Mouse (Mus musculus) spleen, adult 2 months (tissue): ENCODE results near the gene Ext2. TPM values are rescaled to one million over a fixed set of nuclear protein-coding genes. Genes with fewer than 3 reads are reported as not detected.

ENCODE experiments used
- DNase-seq, 2 experiments: peaks; one replicate each; pipeline versions ENCODE4 v3.0.0 to v3.0.0-alpha.2; 2012 to 2021; ENCODE audit warnings: low spot score in 2 of 2, low read depth in 1 of 2
- H3K27ac ChIP-seq: fragments of 200-500 bp; 2 replicates; pipeline ENCODE4 v1.5.1; 2012; ENCODE audit warnings: low read length, inconsistent platforms; ENCODE audit not compliant: insufficient read depth
- H3K27me3 ChIP-seq: fragments of 200-500 bp; 2 replicates; pipeline ENCODE4 v1.6.1; 2012; ENCODE audit warnings: mild to moderate bottlenecking, moderate library complexity, low read length, inconsistent platforms; ENCODE audit not compliant: control insufficient read depth, insufficient read depth
- H3K36me3 ChIP-seq: fragments of 200-500 bp; 2 replicates; pipeline ENCODE4 v1.6.1; 2012; ENCODE audit warnings: mild to moderate bottlenecking, low read length, inconsistent platforms; ENCODE audit not compliant: control insufficient read depth, insufficient read depth
- H3K4me1 ChIP-seq: fragments of 200-500 bp; 2 replicates; pipeline ENCODE4 v1.6.1; 2011; ENCODE audit warnings: inconsistent platforms; ENCODE audit not compliant: control insufficient read depth, insufficient read depth, insufficient read length
- H3K4me3 ChIP-seq: fragments of 200-500 bp; 2 replicates; pipeline ENCODE4 v1.5.1; 2011; ENCODE audit warnings: mild to moderate bottlenecking, inconsistent platforms; ENCODE audit not compliant: insufficient read depth, insufficient read length; ENCODE audit errors: extremely low read depth
- CTCF ChIP-seq: fragments of 200-500 bp; IDR thresholded peaks from 2 replicates; pipeline ENCODE4 v1.5.1; 2011; ENCODE audit warnings: mild to moderate bottlenecking, inconsistent platforms; ENCODE audit not compliant: insufficient read depth, insufficient read length, insufficient replicate concordance; ENCODE audit errors: extremely low read depth
- POLR2A ChIP-seq: fragments of 200-500 bp; IDR thresholded peaks from 2 replicates; pipeline ENCODE4 v1.6.1; 2011; ENCODE audit warnings: low read depth, low read length, inconsistent platforms
- WGBS: fragments of 180-500 bp; shearing (Covaris S2); methylation state at CpG from one replicate; pipeline ENCODE4 v1.1.7; 2018; 5-methylcytosine and 5-hydroxymethylcytosine counted together
- polyA plus RNA-seq: library from polyadenylated mRNA; depleted of rRNA; stranded (reverse); fragments of >200 nt; gene quantifications from 2 replicates; pipeline ENCODE4 v1.2.3, GENCODE M21; 2012

The Ext2 gene
- polyA plus RNA-seq, 1 experiment, result 23.9 TPM

DNA sequence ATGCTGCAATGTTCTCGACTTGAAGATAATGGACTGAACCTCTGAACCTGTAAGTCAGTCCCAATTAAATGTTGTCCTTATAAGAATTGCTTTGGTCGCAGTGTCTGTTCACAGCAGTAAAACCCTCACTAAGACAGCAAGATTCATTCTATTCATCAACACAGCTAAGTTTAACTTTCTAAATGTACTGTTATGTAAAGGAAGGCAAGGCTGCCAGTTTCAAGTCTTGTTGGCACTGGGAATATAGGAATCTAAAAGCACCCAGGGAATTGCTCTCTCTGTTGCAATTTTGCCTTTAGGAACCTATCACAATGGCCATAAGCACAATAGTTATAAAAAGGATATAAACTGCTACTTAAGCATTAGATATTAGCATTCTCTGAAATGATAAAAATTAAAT lies 116.0 kb downstream of the Ext2 start:
- Histone ChIP-seq H3K4me3 (no peak overlapping the region), H3K4me1 (no peaks in the 10 kb centered on the region), H3K27ac (no peak overlapping the region), H3K27me3 (no peaks in the 10 kb centered on the region), H3K36me3 (peaks cover 5% of the 10 kb centered on the region)
- TF ChIP-seq CTCF (no peak), POLR2A (no peak)
- 97% methylated on average over 2 of the region's 2 CpGs for WGBS
- no peak for DNase-seq

DNA sequence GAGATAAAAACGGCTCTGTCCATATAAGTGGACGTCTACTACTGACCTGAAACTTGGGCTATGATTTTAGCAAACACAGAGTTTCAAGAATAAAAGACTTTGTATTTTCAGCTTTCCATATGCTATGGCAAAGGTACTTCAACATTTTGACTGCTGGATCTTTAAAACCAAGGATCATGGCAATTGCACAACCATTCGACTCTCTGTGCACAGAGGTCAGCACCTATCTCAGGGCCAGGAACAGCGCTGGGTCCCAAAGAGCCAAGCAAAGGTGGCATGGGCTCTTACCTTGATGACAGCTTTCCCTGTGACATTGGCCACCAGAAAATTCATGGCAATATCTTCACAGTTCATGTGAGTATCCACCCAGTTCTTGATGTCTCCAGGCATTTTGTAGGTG lies 118.2 kb downstream of the Ext2 start:
- TF ChIP-seq POLR2A (no peak), CTCF (no peak)
- Histone ChIP-seq H3K4me3 (no peak overlapping the region), H3K27ac (no peak overlapping the region), H3K36me3 (peaks cover 7% of the 10 kb centered on the region), H3K4me1 (no peaks in the 10 kb centered on the region), H3K27me3 (no peaks in the 10 kb centered on the region)
- WGBS, result 92% methylated on average over 4 of the region's 4 CpGs
- no peak for DNase-seq

DNA sequence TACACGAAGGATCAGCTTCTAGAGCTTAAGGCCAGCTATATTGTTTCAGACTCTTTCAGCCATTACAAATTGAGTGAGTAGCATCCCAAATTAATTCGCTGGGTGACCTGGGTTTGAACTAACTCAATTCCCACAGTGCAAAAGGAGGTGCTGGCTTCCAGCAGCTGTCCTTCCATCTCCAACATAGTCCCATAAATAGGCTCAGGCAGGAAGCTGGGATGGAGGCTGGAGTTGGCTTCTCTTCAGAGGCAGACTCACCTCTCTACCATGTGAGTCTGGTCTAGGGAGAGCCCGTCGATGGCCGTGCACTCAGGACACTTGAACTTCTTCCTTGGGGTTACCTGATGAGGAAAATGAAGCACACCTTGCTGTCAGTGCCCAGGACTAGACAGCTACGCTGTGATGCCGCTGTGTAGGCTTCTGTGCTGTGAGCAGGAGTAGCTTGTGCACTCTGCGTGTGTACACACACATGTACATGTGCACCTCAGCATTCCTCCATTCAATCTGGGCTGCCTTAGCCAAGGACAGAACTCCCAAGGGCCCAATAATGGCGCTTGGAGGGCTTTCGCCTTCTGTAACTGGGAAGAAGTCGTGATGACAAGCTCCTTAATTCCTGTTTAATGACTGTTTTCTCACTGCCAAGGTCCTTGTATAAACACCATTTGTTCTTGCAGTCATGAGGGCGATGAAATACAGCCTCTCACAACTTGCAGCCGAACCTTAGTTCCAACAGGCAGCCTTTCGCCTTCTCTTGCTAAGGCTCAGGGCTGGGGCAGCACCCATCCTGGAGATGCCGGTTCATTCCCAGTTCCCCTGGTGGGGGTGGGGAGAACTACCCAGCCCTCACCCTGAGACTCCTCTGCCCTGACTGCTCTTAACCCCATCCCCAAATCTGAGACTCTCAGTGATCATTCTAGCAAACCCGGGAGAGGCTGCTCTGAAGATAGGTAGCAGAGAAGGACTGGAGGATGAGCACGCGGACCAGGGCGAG lies 119.1 kb downstream of the Ext2 start:
- WGBS, result 93% methylated on average over 19 of the region's 19 CpGs
- Histone ChIP-seq H3K27ac (no peak overlapping the region), H3K4me3 (no peak overlapping the region), H3K4me1 (no peaks in the 10 kb centered on the region), H3K36me3 (peaks cover 7% of the 10 kb centered on the region), H3K27me3 (no peaks in the 10 kb centered on the region)
- no peak for DNase-seq
- TF ChIP-seq POLR2A (no peak), CTCF (no peak)

DNA sequence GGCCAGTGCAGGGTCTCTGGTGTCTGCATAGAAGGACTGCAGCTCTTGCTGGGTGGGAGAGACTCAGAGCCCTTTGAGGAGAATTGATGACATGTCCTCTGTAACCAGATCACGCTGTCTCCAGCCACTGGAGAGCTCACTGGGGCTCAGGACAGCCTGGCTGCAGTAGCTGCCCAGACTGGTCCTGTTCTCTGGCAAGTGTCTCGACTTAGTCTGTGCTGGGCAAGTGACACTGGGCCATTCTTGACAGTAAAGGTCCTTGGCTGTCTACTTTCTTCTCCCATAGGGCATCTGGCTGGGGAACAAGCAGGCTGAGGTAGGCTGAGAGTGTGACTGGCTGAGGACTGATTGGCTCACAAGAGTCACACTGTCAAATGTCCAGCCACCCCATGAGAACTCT lies 123.0 kb downstream of the Ext2 start:
- DNase-seq, result no peak
- Histone ChIP-seq H3K4me1 (no peaks in the 10 kb centered on the region; the same call in 1 of the 2 replicates), H3K27me3 (no peaks in the 10 kb centered on the region), H3K4me3 (no peak overlapping the region), H3K27ac (no peak overlapping the region), H3K36me3 (peaks cover 6% of the 10 kb centered on the region)
- WGBS, result 90% methylated on average over 2 of the region's 2 CpGs
- TF ChIP-seq CTCF (no peak), POLR2A (no peak)

DNA sequence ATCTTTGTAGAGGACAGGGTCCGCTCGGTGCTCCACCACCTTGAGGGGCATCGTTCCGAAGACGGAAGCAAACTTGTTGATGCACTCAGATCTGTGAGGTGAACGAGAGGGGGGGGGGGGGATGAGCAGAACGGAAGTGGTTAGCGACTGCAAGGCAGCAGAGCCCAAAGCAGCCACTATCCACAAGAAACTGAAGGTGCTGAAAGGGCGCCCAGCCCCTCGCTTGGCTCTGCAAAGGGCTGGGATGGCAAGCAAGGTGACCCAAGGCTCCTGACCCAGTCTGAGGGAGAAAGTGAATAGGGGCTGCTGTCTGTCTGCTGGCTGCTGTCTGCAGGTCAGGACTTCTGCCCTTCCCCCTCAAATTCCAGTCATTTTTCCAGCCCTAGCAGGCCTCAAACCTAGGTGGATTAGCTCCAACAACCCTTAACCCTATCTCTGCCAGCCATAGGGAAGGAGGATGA lies 126.2 kb downstream of the Ext2 start:
- DNase-seq, result no peak
- H3K4me1 ChIP-seq, result no peaks in the 10 kb centered on the region; the same call in 1 of the 2 replicates
- H3K36me3 ChIP-seq, result peaks cover 3% of the 10 kb centered on the region; the same call in 1 of the 2 replicates
- no peaks in the 10 kb centered on the region for H3K27me3 ChIP-seq
- H3K4me3 ChIP-seq, result no peak overlapping the region
- WGBS, result 74% methylated on average over 10 of the region's 10 CpGs
- no peak for TF ChIP-seq POLR2A
- no peak for TF ChIP-seq CTCF
- no peak overlapping the region for H3K27ac ChIP-seq

DNA sequence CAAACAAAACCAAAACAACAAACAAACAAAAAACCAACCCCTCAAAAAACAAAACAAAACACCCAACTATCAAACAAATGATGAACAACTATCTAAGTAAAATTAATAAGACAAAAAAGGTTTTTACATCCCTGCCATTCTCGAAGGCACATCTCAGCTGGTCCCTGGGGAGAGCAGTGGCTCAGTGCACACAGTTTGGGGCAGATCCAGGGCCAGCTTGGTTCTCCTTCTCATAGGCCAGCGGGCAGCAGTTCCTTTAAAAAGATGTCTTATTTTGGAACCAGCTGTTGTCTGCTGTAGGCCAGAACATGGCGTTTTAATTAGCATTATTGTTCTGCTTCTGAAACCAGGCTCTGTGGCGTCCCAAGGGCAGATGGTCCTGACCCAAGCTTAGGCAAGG lies 129.3 kb downstream of the Ext2 start:
- no peak for TF ChIP-seq POLR2A
- no peak for TF ChIP-seq CTCF
- Histone ChIP-seq H3K27ac (no peak overlapping the region), H3K36me3 (0 out of 2 replicates have a peak, but pooled peaks cover 1% of the 10 kb centered on the region), H3K4me1 (no peaks in the 10 kb centered on the region; the same call in 1 of the 2 replicates), H3K27me3 (no peaks in the 10 kb centered on the region), H3K4me3 (no peak overlapping the region)
- no peak for DNase-seq
- 53% methylated on average over 4 of the region's 4 CpGs for WGBS

DNA sequence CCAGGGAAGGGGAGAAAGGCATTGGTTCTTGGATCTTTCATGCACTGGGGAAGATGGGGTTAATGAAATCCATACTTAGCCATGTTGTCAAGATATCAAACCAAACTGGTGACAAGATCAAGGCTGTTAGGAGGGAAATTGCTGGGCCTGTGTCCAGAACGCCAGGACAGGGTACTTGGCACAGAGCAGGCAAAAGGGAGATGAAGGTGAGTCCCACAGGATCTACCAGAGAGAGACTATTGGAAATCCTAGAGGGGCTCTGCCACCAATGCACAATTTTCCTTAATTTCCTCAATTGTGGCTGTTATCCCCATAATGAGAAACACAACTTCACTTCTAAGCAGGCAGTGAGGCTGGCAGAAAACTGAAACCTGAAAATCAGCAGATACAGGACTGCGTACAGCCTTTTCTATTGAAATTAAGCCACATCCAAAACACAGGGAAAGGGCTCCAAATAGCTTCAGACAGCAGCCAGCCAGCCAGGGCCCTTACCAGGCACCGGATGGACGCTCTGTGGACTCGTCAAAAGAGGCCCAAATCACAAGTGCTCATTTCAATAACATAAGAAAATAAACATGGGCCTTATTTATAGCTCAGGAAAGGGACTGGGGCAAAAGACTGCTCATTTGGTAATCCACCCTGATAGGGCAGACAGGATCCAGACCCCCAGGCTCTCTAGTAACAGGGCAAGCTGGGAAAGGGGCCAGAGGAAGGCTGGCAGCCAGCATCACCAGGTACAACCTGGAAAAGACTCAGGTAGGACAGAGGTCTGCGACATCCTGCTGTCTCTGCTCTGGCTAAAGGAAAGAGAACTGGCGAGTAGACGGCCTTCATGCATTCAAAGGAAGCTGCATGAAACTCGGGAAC lies 132.1 kb downstream of the Ext2 start:
- Histone ChIP-seq H3K27ac (no peak overlapping the region), H3K4me1 (no peaks in the 10 kb centered on the region), H3K4me3 (no peak overlapping the region), H3K27me3 (no peaks in the 10 kb centered on the region), H3K36me3 (no peaks in the 10 kb centered on the region)
- 88% methylated on average over 9 of the region's 9 CpGs for WGBS
- no peak for DNase-seq
- TF ChIP-seq CTCF (no peak), POLR2A (no peak)
